Mouse (Mus musculus) right cerebral cortex, adult 18-20 months (tissue): Measurements from ENCODE around the gene Actbl2.
A peak's percentile ranks its signal among the peaks of the same experiment; 100 is the strongest.

Source experiments
- DNase-seq: peaks from one replicate; pipeline ENCODE4 v3.0.0; 2022; ENCODE audit warnings: mixed read lengths

Actbl2 gene

DNA sequence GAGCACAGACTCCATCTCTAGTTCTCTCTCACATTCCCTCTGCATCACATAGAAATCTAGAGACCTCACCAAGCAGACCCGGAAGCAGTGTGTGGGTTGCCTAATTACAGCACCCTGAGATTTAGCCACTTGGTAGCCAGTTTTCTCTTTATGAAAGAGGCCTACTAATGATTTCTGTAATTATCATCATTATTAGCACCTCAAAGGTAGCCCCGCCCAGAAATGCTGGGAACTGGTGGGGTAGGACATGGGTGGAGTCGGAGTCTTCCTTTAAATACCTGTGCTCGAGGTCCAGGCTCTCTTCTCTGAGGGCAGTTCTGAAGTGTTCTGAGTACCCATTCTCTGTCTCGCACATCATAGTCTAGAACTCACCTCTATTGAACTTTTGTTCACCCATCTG lies at the start of gene Actbl2:
Actbl2 (plus strand) TSS at position 301 of the 400 bp plus-strand sequence.
- no peak for DNase-seq

- no peak for DNase-seq
Measured at GRCm38 (mm10) chr13:111210649-111211378, 44.0 kb upstream of the Actbl2 start.

DNA sequence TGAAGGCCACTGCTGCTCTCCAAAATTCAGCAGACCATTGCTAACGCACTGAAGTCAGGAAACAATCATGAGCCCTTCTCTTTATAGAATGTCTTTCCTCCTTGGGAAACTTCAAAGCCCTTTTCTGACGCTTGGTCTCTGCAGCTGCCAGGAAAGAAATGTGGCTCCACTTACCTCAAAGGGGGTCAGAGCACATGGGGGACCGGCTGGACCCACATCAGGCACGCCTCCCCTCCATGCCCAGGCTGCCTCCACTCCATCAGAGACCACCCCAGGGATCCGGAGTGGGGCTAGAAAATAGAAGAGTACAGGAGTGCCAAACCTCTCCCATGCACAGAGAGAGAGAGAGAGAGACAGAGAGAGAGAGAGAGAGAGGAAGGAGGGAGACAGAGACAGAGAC lies 26.0 kb upstream of the Actbl2 start:
- no peak for DNase-seq

- DNase-seq: no peak
Measured at GRCm38 (mm10) chr13:111229541-111229940, 25.3 kb upstream of the Actbl2 start.

DNA sequence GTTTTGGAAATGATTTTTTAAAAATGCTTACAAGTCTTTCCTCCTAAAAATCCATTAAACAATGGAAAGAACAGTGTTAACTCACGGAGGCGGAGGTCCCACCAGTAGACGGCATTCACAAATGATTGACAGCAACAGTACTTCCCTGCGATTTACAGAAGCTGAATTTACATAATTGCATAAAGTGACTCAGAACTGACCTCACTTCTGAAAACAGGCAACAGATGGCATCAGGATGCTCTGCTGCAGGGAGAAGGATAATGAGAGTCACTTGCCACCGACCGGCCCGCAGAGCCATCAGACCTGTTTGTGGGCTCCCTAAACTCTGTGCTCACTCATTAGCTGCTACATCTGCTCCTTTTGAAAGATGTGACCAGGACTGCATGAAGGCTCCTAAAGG lies 22.4 kb upstream of the Actbl2 start:
- peak; percentile 31 for DNase-seq

DNA sequence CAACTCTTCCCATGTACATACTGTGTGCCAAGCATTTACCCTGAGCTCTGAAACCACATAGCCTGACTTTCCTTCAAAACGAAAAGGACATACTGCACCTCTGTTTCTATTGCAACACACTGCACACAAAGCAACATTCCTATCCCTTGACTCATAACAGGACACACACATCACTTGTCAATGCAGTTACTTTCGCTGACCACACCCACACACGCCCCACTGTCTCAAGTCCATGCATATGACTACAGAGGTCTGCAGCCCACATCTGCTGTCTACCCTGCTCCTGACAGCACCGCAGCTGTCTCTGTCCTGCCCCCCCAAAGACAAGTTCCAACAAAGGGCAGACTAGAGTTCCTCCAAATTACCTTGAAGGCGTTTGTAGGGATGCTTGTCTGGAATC lies 21.5 kb upstream of the Actbl2 start:
- no peak for DNase-seq

DNA sequence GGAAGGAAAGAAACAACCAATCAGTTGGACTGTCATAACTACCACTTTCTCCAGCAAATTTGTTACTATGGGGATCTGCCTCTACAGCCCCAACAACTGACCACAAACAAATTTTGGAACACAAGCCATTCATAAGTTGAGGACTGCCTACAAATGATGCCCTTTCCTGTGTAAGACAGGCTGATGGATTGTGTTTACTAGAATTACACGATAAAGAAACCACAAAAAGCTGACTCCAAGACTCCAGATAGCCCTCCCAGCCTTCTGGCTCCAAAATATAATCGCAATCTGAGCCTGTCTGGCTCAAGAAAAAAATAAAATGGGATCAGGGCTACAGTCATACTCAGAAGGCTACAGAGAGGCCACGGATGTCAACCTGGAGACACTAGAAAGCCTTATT lies 20.2 kb upstream of the Actbl2 start:
- no peak for DNase-seq

GRCm38 (mm10) chr13:111235719-111236166 lies 19.1 kb upstream of the Actbl2 start:
- peak; percentile 49 for DNase-seq

DNA sequence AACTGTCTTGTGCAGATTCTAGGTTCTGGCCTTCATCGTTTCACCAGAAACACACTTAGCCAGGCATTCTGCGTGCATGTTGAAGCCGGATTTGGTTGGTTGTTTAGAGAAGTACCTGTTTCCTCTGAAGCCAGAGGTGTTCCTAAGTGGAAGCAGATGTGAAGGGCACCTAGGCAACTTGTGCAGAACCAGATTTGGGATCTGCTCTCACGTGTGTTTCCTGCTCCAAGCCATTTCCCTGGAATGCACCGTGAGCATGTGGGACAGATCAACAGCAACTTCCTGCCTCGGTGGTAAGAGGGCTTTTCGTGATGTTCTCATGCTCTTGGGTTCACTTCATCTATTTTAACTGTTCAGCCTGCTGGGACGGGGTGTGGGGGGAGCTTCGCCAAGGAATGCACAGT lies 18.4 kb upstream of the Actbl2 start:
- no peak for DNase-seq

- no peak for DNase-seq
Measured at GRCm38 (mm10) chr13:111237296-111237695, 17.5 kb upstream of the Actbl2 start.

DNA sequence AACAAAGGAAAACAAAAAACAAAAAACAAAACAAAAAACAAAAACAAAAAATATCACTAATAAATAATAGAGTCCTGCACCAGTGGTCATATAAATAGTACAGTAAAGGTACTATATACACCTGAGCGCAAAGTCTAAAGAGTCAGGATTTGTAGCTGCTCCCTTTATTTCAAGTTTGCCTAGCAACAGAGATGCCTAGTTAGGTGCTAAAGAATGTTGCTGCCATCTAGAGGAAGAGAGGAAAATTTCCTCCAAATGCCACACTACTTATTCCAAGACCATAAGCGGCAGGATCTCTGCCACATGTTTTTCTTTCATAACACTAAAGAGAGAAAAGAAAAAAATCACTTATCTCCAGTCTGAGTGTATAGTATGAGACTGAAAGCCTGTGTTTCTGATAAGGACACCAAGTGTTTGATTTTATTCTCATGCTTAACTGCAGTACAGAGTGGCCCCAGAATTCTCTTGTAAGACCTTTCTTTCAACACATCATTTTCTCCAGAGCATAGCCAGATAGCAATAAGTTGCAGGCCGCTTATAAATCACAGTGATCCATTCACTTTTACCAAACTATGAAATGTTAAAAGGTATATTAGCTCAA lies 16.8 kb upstream of the Actbl2 start:
- DNase-seq: no peak

- DNase-seq: no peak
Measured at GRCm38 (mm10) chr13:111251106-111251505, 3.7 kb upstream of the Actbl2 start.

GRCm38 (mm10) chr13:111251795-111252194 lies 3.0 kb upstream of the Actbl2 start:
- DNase-seq: no peak

DNA sequence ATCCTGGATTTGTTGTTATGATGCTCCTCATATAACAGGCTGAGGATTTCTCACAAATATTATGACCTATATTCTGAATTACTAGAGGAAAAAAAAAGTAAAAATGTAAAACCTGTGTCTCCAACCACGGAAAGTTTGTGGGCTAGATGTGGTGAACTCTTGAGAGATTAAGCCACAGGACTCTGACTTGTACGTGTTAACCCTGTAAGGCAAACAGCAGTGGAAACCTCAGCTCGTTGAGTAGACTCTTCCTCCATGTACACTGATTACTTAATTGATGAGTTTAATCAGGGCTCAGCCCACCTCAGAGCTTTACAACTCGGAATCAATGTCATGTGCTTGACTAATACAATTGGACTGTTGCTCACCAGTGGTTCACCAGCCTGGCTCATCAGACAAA lies 3.2 kb downstream of the Actbl2 start:
- no peak for DNase-seq

DNA sequence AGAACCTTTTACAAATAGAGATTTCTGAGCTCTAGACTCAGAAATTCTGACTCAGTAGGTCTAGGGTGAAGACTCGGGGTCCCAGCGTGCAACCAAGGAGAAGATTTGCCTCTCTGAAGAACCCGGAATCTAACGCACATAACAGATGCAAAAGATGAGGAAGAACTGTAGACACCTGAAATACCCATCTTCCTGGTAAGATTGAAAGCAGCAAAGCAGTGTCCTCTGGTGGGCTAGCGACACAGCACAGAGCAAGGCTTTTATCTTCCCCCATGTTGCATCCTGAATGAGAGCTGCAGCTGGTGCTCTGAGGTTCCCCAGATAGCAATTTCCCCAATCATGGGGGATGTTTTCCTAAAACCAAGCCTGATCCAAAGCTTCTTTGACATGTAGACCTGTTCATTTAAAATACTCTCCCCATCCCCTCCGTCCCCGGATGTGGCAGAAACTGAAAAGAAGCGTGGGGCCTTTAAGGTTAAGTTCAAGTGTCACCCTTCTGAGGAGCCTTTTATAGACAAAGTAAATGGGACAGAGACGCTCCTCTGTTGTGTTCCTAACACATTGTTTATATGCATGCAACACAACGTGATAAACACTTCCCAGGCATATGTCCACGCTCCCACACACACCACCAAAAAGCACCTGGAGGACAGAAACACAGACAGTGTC lies 3.7 kb downstream of the Actbl2 start:
- no peak for DNase-seq

GRCm38 (mm10) chr13:111259093-111259491 lies 4.3 kb downstream of the Actbl2 start:
- no peak for DNase-seq

GRCm38 (mm10) chr13:111259711-111260110 lies 4.9 kb downstream of the Actbl2 start:
- DNase-seq: no peak

DNA sequence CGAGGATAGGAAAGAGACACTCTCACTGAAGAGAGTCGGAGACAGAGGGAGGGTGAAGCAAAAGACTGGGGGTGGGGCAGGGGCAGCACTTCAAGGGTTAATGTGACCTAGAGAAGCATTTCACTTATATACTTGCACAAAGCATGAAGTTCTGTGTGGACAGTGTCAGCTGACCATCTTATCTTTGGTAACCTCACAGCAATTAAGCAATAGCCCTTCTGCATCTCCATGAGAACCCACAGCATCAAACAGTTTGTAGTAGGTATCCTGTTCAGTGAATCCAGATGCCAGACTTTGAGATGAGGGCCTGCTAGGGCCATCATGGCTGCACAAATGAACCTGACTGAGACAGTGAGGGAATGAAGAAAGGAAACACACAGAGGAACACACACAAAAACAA lies 8.4 kb downstream of the Actbl2 start:
- DNase-seq: no peak

DNA sequence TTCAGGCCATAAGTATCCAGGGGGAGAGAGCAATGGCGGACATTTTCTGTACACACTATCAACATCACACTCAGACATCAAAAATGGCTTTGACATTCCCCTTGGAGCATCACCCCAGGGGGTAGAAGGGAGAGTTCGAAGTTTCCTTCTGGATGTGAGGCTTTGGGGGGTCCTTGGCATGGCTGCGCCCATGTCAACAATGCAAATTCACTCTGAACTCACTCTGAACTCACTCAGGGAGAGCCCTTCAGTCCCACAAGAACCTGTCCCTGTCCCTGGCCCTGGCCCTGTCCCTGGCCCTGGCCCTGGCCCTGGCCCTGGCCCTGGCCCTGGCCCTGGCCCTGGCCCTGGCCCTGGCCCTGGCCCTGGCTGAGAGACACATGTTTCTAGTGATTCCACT lies 8.9 kb downstream of the Actbl2 start:
- no peak for DNase-seq

DNA sequence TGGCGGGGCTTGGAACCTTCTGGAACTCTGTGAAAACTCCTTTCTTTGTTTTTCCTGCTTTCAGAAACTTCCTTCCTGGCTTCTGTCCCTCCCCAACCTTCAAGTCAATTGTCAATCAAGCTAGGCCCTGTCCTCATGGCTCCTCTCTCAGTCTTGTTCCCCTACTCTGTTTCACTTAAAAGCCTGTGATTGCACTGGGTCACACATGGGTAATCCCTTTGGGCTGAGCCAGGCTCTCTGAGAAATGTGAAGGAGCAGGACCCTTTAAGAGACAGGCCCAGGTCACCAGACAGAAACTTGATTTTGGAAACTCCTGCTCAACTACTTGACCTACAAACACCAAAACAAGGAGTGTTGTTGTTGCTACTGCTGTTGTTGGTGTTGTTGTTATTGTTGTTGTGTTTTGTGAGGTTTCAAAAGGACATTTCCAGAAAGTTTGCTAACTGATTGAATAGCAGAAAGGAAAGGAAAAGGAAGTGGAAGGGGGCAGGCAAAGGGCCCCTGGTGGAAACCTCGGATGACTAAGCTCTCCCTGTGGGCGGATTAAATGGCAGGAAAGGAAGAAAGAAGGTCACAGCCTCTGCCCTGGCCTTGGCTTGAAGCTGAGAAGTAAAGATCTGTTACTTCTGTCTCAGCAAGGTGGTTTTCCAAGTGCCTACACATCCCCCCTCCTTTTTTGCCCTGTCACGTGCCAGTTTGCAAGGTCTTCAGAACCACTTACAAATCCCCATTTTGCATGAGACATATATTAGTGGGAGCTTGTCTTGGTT lies 10.6 kb downstream of the Actbl2 start:
- no peak for DNase-seq

GRCm38 (mm10) chr13:111266855-111267254 lies 12.0 kb downstream of the Actbl2 start:
- no peak for DNase-seq

DNA sequence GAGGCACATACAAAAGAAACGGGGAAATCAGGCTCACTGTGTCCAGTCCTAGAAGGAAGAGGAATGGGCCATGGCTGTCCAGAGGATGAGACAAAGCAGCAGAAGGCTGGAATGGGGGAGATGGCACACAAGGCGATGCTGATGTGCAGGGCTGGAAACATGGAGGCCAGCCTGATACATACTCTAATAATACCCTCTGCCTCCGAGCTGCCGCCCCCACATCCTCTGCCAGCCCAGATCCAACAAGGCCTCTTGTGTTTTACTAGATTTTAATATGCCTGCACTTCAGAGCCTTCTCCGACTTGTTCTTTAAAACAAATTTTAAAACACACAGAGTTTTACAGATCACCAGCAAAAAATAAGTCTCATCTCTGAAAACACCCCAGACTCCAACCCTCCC lies 14.2 kb downstream of the Actbl2 start:
- peak; percentile 28 for DNase-seq

DNA sequence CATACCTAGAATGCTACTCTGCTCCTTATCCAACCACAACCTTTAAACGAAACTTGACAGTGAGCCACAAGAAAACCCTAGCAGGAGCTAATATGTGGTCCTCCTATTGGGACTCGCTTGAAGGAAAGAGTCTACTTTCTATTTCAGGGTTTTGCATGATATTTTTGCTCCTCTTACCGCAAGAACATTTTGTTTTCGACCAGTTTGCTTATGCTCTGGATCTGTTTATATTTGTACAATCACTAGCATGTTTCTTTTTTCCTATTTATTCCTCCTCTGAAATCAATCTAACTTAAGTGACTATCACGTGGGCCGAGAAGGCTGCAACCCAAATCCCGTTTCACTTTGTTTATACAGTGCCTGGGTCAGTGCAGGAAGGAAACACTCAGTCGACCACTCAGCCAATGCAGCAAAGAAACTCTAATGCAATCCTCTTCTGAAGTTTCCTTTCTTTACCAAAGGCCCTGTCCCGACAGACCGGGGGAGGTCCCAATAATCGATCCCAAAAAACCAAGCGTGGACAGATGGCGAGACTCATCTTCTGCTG lies 15.0 kb downstream of the Actbl2 start:
- no peak for DNase-seq
